Mouse (Mus musculus): ENCODE data around the gene Gm8113. TPM values are rescaled to one million over a fixed set of nuclear protein-coding genes. Genes with fewer than 3 reads are reported as not detected.
"Not testable (repeated sequence)": the region's sequence is repeated elsewhere in the genome, so short reads cannot be mapped to it uniquely, and the experiment has no call there.

Gm8113 gene
- polyA plus RNA-seq, 1 experiment, result 3.4 TPM

DNA sequence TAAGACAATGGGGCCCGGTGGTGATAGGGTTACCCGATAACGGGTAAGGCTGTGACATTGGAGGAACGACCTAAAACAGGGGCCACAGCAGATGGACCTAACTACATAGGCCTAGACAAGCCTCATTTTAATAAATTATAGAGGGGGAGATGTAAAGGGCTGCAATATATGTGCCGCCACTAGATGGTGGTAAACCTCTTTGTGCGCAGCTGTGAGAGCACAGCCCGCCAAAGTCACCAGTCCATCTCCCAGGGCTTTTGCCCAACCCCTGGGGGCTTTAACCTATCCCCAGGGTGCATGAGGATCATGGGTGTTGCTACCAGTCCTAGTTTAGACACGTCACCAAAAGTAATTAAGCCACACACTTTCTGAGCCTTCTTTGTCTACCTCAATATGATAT, 7.8 kb downstream of the Gm8113 start:
- not testable (repeated sequence) for H3K4me1 ChIP-seq (ENCODE audit: control insufficient read depth, insufficient read depth, low read length); H3K4me3 ChIP-seq (ENCODE audit: insufficient read depth, low read length); H3K27ac ChIP-seq (ENCODE audit: insufficient read depth, low read length)
- 0 out of 2 replicates have a peak, but pooled peaks have one; percentile 25 for TF ChIP-seq CTCF (IDR thresholded peaks at IDR 0.05; ENCODE audit: borderline replicate concordance, insufficient read depth, low read length)

DNA sequence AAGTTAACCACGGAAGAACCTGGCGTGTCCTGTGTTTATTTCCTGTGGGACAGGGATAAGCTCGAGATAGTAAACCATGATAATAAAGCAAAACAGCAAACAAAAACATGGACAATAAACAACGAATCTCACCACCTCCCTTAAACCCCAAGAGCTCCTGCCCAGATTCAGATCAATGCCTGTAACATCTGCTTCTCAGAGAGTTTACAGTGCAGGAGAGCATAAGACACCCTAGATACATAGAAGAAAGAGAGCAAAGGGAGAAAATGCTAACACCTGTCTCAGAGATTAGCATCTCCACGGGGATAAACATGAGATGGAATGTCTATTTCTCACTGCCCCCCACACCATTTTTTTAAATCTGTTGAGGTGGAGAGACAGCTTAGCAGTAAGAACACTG, 8.2 kb downstream of the Gm8113 start:
- H3K4me3 ChIP-seq (ENCODE audit: insufficient read depth, low read length); H3K27ac ChIP-seq (ENCODE audit: insufficient read depth, low read length); H3K4me1 ChIP-seq (ENCODE audit: control insufficient read depth, insufficient read depth, low read length): not testable (repeated sequence)

DNA sequence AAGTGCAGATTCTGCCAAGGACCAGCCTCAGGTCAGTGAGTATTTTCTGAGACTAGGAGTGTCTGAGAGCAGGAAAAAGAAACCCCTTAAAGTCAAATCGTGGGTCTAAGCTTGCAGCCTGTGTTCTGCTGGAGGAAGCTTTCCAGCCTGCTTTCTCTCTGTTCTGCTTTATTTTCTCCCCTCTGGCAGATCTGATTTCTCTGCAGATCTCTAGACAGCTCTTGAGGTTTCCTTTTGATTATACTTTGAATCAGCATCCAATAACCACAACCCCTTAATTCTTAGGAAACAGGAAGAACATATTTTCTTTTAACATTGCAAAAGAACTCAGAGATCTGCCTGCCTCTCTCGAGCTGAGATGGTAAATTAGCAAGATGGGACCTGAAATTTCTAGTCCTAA, 28.2 kb downstream of the Gm8113 start:
- H3K4me1 ChIP-seq (ENCODE audit: control insufficient read depth, insufficient read depth, low read length); H3K27ac ChIP-seq (ENCODE audit: insufficient read depth, low read length); H3K4me3 ChIP-seq (ENCODE audit: insufficient read depth, low read length): not testable (repeated sequence)

DNA sequence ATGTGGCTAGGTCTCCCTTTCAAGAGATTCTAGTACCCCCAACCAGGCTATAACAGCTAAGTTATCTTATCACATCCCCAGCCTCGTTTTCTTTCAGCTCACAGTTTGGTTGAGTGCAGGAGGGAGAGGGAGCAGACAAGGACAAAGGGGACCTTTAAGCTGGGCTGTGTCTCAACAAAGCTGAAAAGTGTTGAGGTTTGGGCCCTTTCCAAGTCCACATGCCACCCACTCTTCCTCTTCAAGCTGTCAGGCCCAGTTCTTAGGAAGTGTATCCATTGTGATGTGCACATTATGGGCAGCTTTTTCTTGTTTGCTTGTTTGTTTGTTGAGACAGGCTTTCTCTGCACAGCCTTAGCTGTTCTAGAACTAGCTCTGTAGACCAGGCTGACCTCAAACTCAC, 29.9 kb downstream of the Gm8113 start:
- not testable (repeated sequence) for H3K4me3 ChIP-seq (ENCODE audit: insufficient read depth, low read length); H3K4me1 ChIP-seq (ENCODE audit: control insufficient read depth, insufficient read depth, low read length); H3K27ac ChIP-seq (ENCODE audit: insufficient read depth, low read length)

GRCm38 (mm10) chr14:43956769-43957168, 31.6 kb downstream of the Gm8113 start, which contains the start of gene Ang5:
TSS of gene Ang5 (plus strand) at chr14:43957069.
- not testable (repeated sequence) for H3K4me1 ChIP-seq (ENCODE audit: control insufficient read depth, insufficient read depth, low read length); H3K4me3 ChIP-seq (ENCODE audit: insufficient read depth, low read length); H3K27ac ChIP-seq (ENCODE audit: insufficient read depth, low read length)

Other genes with a start within 250 kb of the Gm8113 start
- gene Gm8165, start 248.2 kb upstream of the Gm8113 start, polyA plus RNA-seq (2011; ENCODE audit: insufficient read length, low read depth, missing spikeins), result not detected in 2 replicates
- 4.2 and 8.1 TPM in 2 replicates for gene Gm7324, start 227.6 kb upstream of the Gm8113 start, polyA plus RNA-seq (2011; ENCODE audit: insufficient read length, low read depth, missing spikeins)
- not detected in 2 replicates for gene Gm16506, start 197.9 kb upstream of the Gm8113 start, polyA plus RNA-seq (2011; ENCODE audit: insufficient read length, low read depth, missing spikeins)
- gene Gm6526, start 177.5 kb upstream of the Gm8113 start, polyA plus RNA-seq (2011; ENCODE audit: insufficient read length, low read depth, missing spikeins), result not detected in 2 replicates
- not detected in 2 replicates for gene Gm8180, start 140.6 kb upstream of the Gm8113 start, polyA plus RNA-seq (2011; ENCODE audit: insufficient read length, low read depth, missing spikeins)
- not detected in 2 replicates for gene Ear1, start 49.9 kb upstream of the Gm8113 start, polyA plus RNA-seq (2011; ENCODE audit: insufficient read length, low read depth, missing spikeins)
- not detected in 2 replicates for gene Ear10, start 1.8 kb upstream of the Gm8113 start, polyA plus RNA-seq (2011; ENCODE audit: insufficient read length, low read depth, missing spikeins)
- not detected in 2 replicates for gene Ang5, start 31.7 kb downstream of the Gm8113 start, polyA plus RNA-seq (2011; ENCODE audit: insufficient read length, low read depth, missing spikeins)
- not detected in 2 replicates for gene Ang6, start 76.9 kb downstream of the Gm8113 start, polyA plus RNA-seq (2011; ENCODE audit: insufficient read length, low read depth, missing spikeins)
- gene Ear2, start 177.3 kb downstream of the Gm8113 start, polyA plus RNA-seq (2011; ENCODE audit: insufficient read length, low read depth, missing spikeins), result not detected in 2 replicates
- not detected in 2 replicates for gene Gm3327, start 198.5 kb downstream of the Gm8113 start, polyA plus RNA-seq (2011; ENCODE audit: insufficient read length, low read depth, missing spikeins)